Mouse (Mus musculus) T-cell, adult 2 months (primary cell): Measurements from ENCODE around the gene Rere.
"Not testable (repeated sequence)": the region's sequence is repeated elsewhere in the genome, so short reads cannot be mapped to it uniquely, and the experiment has no call there.

Experiments
- DNase-seq: peaks from one replicate; pipeline ENCODE4 v3.0.0; 2022; ENCODE audit warnings: low spot score

Rere gene

DNA sequence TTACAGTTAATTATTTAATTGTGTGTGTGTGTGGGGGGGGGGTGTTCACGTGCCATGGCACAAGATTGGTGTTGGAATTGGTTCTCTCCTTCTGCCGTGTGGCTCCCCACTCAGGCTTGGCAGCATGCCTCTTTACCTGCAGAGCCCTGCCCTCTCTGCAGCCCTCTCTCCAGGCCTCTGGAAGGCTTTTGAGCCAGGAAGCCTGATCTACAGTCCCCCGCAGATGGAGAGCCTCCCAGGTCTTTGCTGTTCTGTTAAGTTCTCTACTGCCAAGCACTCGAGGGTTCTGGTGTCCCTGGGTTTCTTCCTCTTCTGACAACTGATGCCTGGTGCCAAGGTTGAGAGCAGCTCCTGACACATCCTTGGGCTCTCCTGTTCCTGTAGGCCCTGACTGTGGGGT lies 27.0 kb upstream of the Rere start:
- DNase-seq = no peak

DNA sequence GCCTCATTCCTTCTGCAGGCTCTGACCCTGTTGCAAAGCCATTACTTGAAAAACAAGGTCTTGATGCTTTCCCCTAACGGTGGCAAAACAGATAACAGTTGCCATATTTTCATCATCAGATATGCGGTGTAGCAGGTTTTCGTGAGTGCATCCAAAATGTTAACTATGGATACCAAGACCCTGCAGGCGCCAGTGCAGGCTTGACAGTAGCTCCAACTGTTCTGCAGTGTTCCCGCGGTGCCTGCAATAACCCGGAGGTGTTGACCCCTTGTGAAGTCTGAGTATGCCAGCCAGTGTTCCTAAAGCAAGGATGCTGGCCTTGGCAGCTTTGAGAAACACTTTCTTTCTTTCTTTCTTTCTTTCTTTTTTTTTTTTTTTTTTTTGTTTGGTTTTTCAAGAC lies 26.3 kb upstream of the Rere start:
- DNase-seq = no peak

DNA sequence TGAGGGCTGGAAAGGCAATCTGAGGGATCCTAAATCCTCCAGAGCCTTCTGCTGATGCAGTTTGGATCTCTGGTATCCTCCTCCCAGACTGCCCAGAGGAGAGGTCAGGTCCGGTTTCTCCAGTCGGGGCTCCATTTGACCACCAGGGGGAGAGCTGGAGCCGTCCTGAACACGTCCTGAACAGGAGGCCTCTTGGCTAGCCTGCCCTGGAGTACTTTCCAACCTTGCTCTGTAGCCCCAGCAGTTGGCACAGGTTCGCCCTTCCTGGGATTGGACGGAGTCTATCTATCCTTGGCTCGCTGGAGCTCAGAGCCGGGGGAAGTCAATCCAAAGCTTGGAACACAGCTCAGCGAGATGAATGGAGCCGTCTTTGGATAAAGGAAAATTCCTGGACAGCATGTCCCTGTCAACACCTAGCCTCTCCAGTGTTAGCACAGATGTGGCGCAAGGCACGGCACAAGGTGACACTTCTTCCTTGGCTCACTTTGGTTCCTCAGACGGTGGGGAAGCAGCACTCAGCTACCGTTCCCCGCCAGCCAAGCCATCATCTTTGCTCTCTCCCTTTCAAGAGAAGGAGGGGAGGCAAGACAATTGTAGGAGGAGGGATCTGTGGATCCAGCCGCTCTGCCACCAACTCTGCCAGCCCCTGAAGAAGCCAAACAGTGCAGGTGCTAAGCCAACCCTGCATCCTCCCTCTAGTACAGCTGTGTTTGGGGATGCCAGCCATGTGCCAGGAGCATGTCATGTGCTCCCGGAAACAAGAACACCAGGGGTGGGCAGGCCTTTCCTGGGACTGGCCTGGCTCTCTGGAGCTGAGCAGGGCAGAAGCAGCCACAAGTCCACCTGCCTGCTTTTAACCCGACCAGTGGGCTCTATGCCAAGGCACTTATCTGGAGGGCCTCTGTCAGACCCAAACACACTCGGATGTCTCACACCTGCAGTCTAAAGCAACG lies 23.9 kb upstream of the Rere start:
- peak; percentile 53 for DNase-seq

DNA sequence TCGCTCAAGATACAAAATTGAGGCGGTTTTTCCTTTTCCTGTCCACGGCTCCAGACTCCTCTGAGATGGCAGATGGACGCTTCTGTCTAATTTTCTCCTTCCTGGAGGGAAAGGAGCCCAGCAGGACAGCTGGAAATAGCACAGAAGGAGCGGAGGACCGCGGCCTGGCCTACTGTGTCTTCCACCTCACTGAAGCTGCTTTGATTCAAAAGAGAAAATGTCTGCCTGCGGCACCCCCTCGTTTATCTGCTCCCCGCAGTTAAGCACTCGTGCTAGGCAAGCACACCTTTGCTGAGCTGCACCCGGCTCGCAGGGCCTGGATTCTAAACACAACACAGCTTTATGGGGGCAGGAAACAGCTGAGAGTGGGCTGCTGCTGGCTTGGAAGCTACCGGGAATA lies 23.1 kb upstream of the Rere start:
- DNase-seq = no peak

DNA sequence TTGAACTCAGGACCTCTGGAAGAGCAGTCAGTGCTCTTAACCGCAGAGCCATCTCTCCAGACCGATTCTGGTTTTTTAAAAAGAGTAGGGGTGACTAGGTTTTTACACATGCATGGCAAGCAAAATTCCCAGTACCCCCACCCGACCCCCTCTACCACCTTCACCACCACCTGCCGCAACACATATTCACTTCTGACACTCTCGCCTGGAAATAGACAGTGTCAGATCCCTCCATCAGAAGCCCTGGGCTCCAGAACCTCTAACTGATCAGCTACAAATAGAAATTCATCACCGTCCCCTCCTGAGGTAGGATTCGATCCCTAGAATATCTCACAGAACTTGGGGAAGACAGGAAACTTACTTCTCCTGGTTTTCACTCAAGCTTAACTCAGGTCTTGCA lies 21.9 kb upstream of the Rere start:
- DNase-seq = no peak

DNA sequence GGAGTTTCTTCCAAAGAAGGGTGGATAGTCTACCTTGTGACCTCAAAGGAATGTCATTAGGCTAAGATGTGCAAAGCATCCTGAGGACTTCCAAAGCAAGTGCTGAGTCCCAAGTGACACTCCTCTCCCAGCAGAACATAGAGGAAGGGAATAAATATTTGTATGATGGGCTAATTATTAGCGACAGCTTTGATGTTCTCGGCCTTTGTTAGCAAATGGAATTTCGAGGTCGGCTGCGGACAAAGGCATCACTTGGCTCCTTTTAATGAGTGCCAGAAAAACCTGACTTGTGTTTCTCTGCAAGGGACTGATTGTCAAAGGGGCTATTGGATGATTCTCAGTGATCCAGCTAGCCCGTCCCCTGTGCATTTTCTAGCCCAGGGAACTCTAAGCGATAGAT lies 21.3 kb upstream of the Rere start:
- DNase-seq = no peak

DNA sequence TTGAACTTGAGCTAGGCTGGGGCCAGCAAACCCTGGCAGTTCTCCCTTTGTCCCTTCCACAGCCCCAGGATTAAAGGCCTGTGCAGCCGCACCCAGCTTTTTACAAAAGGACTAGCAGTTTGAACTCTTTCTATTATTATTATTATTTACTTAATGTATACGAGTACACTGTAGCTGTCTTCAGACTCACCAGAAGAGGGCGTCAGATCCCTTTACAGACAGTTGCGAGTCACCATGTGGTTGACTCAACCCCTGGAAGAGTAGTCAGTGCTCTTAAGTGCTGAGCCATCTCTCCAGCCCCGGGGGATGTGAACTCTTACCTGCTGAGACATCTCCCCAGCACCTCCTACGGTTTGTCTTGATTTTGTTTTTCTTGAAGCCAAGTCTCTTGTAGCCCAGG lies 20.7 kb upstream of the Rere start:
- no peak for DNase-seq

DNA sequence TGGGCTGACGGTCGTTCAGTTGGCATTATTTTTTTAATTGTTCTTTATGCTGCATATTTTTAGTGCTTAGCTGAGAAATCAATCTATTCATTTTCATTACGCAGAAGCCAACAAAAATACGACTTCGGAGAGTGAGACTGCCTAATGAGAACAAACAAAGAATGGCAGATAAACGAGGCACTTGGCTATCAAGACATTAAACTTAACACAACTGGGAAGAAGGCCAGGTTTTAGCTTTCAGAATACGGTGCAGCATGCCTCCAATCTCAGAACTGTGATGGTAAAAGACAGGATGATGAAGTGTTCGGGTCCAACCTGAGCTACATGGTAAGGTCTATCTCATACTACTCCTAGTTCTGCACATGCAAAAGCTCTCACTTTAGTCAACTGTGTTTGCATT lies 19.1 kb upstream of the Rere start:
- DNase-seq = no peak

DNA sequence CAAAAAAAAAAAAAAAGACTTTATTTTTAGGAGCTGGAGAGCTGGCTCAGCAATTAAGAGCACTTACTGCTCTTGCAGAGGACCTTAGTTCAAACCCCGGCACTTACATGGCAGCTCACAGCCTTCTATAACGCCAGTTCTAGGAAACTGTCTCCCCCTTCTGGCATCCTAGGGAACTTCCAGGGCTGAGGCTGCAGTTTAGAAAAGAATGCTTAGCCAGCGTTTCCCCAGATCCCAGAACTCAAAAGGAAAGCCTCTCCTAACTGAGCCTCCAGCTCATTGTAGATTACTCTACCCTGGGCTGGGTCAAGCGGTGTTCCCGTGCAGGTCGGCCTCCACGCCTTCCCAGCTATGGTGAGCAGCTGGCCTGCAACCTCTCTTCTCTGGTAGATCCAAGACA lies 16.5 kb upstream of the Rere start:
- DNase-seq = no peak

DNA sequence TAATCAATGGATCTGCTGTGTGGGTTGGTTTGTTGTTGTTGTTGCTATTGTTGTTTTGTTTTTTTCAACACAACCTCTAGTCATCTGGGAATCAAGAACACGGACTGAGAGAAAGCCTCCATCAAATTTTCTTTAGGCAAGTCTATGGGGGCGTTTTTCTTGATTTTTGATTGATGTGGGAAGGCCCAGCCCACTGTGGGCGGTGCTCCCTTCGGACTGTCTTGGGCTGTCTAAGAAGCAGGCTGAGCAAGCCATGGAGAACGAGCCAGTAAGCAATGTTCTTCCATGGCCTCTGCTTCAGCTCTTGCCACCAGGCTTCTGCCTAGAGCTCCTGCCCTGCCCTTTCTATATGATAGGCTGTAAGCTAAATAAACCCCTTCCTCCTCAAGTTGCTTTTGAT lies 16.0 kb upstream of the Rere start:
- DNase-seq = no peak

DNA sequence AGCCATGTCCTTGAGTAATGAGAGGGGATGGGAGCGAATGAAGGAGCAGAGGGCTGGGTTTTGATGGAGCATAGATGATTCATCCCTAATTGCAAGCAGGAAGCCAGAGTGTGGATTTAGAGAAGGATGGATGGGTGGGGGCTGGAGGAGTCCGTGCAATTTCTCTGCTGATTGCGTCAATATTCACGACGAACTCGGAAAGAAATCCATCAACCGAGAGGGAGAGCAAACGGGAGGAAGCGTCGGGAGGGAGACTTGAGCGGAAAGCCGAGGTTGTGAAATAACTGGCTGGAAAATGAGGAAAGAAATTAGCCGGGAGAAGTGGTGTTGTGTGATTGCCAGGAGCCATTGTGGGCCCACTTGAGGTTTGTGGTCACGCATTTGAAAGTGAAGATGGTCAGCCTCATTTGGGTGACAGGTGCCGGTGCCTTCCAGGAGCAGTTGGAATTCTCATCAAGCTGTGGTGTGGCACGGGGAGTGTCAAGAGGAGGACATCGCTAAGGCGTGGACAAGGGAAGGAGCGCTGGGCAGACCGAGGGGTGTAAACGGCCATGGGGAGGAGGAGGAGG lies 14.7 kb upstream of the Rere start:
- DNase-seq = no peak

DNA sequence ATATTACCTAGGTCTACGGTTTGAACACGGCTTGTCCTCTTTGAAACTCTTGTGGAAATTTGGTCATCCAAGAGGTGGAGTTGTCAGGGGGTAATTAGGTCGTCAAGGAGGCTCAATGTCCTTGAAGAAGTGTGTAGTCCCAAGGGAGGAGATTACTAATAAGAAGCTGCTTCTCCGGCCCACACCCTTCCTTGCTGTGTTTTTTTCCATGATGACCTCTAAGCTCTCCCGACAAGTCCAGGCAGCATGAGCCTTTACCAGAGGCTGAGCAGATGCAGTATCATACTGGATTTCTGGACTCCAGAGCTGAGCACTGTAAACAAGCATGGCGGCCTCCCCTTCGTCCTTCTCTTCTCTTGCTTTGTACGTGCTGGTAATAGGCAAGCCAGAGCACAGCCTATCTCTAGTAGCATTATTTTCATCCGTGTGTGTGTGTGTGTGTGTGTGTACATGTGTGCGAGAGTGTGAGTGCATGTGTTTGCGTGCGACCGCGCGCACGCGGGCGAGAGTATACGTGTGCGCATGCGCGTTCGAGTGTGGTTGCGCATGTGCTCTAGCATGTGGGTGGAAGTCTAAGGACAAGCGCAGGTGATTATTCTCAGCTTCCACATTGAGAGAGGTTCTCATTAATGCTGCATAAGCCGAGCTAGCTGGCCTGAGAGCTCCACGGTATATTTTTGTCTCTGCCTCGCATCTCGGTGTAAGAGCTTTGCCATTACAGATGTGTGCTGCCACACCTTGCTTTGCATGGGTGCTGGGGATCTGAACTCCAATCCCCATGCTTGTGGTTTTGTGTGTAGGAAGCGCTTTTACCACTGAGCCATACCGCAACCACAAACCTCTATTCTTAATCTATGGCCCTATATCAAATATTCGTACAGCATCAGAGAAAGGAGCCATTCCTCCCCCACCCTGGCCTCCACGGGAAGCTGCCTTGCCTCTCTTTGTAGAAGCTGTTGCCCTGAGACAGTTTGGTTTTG lies 12.5 kb upstream of the Rere start:
- peak; percentile 47 for DNase-seq

DNA sequence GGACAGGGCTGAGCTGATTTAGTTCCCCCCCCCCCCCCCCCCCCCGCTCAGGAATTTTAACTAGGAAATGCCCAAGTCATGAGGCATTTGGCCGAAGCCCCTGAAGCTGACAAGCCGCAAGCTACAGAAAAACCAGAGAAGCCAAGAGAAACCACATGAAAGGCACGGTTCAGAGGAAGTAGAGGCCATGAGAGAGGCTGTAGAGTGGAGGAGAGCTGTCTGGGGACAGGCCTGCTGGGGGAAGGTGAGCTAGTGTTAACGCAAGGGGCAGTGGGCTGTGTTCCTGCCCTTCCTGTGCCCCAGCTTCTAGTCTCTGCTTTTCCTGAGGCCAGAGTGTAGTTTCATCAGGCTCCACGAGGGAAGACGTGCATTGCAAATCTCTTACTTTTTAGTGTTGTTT lies 11.8 kb upstream of the Rere start:
- peak; percentile 41 for DNase-seq

DNA sequence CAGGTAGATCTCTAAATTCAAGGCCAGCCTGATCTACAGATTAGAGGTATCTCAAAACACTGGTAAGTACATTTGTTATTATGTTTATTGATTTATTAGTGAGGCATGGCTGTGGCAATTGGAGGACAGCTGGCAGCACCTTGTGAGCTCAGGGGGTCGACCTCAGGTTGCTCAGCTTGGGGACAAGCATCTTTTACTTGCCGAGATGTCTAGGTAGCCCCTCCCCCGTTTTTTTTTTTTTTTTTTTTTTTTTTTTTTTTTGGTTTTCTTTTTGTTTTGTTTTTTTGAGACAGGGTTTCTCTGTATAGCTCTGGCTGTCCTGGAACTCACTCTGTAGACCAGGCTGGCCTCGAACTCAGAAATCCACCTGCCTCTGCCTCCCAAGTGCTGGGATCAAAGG lies 10.7 kb upstream of the Rere start:
- not testable (repeated sequence) for DNase-seq

DNA sequence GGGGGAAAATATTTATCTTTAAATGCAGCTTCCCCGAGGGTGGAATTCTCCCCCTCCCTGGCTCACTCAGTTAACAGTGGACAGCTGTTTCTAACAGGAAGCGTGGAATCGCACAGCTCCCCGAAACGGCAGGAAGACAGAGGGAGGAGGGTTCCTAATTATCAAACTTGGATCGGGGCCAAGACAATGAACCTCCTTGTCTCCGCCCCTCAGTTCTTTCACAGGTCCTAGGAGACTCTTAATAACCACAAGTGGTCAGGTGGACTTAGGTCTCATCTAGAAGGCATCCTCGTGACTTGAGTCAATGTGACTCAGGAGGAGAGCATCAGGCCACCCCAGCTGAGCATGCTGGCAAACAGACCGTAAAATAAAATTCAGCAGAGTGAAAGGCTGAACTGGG lies 8.7 kb upstream of the Rere start:
- DNase-seq = no peak

DNA sequence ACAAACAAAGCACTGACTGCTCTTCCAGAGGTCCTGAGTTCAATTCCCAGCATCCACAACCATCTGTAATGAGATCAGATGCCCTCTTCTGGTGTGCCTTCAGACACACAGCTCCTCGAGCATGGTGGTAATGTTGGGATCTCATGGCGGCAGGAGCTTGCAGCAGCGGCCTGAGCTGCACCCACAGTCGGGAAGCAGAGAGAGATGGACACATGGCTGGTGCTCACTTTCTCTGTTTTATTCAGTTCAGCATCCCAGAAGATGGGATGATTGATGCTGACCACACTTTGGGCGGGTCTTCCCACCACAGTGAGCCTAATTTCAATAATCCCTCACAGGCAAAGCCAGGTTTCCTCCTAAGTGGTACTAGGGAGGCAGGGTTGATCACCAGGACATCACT lies 5.9 kb upstream of the Rere start:
- no peak for DNase-seq

DNA sequence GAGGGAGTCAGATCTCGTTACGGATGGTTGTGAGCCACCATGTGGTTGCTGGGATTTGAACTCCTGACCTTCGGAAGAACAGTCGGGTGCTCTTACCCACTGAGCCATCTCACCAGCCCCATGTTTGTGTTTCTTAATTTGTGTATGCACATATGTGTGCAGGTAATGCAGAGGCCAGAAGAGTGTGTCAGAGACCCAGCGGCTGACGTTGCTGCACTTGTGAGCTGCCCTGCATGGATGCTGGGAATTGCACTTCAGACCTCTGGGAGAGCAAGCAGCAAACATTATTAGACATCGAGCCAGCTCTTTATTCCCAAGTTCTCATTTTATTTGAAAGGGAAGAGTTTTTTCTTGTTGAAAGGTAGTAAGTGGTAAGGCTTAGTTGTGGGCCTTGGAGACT lies 2.1 kb upstream of the Rere start:
- DNase-seq = not testable (repeated sequence)

DNA sequence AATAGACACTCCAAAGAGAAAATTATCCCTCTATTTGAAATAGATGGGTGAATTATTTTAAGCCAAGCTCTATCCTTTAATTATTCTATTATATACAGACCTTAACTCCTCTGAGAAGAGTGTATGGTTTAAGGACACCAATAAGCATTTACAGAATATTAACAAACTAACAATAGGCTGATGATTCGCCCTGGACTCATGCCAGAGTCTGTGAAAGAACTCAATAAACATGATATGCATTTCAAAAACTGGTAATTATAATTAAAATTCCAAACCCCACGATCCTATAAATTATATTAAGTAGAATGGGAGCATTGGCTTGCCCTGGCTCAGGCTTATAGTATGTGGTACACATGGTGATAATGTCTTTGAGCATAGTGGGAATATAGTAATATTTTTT lies 1.4 kb upstream of the Rere start:
- DNase-seq = no peak

DNA sequence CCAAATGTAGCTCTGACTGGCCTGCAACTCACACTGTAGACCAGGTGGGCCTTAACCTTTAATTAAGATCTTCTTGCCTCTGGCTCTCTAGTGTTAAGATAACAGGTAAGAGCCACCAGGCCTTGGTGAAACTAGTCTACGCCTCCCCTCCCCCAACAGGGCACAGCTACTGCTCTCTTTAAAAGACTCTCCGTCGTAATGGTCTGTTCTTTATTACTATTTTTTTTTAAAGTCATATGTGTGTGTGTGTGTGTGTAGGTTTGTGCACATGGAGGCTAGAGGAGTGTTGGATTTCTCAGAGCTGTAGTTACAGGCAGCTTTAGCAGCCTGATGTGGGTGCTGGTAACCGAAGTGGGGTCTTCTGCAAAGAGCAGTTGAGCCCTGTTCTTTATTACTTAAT lies 987 bp upstream of the Rere start:
- DNase-seq = no peak

DNA sequence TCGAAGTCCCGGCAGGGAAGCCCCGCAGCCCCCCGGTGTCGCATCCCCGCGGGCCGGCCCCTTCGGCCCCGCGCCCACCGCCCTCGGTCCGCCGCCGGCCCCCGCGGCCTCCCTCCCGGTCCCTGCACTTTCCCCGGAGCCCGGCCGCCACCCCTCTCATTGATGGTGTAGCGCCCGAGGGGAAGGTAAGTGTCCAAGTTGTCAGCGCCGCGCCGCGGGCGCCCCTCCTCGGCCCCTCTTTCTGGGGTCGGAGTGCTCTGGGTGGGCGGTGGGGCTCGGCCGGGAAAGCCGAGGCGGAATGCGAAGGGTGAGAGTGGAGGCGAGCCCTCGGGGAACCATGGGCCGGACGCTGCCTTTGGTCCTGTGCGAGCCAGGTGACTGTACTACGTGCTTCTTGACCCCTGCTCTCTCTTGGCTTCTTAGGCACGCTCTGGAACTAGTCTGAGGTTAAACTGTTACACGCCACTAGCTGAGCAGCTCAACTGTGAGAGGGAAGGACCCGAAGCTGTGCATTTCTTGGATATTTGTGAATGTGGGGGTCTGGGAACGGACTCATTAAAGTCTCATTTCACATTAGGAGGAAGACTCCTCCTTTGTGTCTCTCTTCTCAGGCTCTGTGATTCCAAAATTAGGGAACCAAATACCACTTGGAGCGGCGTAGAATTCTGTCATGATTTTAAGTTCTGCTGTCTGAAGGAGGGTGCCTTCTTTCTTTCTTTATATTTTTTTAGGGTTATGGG lies 615 bp downstream of the Rere start:
- DNase-seq = peak; percentile 13

DNA sequence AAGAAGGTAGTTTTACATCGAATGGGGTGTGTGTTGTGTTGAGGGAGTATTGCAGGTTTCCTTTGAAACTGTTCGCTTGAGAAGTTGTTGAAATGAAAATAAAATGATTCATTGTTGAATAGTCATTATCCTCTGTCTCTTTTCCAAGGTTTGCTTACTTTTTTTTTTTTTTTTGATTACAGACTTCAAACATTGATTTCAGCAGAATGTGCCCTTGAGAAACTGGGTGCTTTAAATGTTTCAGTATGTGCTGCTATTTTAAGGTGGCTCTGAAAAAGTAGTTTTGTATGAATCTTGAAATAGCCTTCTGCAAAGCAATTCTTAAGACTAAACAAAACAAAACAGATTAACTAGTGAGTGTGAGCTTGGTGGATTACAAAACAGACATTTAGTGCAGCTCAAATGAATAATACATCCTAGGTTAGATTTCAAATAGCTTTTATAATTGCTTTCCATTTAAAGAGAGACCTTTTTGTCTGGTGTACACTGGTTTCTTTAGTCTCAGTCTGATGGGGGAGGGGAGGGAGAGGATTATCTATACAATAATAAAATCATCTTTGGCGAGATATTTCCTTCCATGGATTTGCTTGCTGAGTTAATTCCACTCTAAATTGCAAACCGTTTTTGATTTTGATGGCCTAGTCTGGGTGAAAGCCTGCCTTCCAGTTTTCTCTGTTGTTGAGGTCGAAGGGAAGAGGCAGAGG lies 1.3 kb downstream of the Rere start:
- DNase-seq = no peak

DNA sequence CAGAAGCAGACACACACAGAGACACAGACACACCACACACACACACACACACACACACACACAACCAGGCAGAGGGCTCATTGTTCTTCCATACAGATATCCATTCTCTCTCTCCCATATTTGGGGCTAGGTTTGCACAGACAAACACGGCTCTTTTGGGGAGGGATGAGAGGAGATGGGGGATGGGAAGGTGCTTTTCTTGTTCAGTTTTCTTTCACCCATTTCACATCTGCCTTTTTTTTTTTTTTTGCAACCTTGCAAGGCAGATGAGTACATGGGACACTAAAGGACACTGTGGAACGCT lies 1.8 kb downstream of the Rere start:
- no peak for DNase-seq
